Mouse (Mus musculus): ENCODE data around the gene Ubp1. TPM values are rescaled to one million over a fixed set of nuclear protein-coding genes. Genes with fewer than 3 reads are reported as not detected.

Ubp1 gene
- total RNA-seq, 1 experiment from 2014 or later = 75.9 TPM

Other genes starting within 250 kb of the Ubp1 start
- gene Pdcd6ip, start 222.7 kb upstream of the Ubp1 start, total RNA-seq (2017) = 45.4 and 132 TPM in 2 replicates
- gene Clasp2, start 189.5 kb upstream of the Ubp1 start, total RNA-seq (2017) = 37.7 and 53.3 TPM in 2 replicates
- 0.40 and 1.0 TPM in 2 replicates for gene Fbxl2, start 115.3 kb downstream of the Ubp1 start, total RNA-seq (2017)
- gene Susd5, start 126.2 kb downstream of the Ubp1 start, total RNA-seq (2017) = not detected in 2 replicates

All from hematopoietic stem cell, adult 5-6 weeks (primary cell).